Mouse (Mus musculus): Measurements from ENCODE around the gene H2-M10.5.
A peak's percentile ranks its signal among the peaks of the same experiment; 100 is the strongest.
"Not testable (repeated sequence)": the region's sequence is repeated elsewhere in the genome, so short reads cannot be mapped to it uniquely, and the experiment has no call there.

H2-M10.5 gene

DNA sequence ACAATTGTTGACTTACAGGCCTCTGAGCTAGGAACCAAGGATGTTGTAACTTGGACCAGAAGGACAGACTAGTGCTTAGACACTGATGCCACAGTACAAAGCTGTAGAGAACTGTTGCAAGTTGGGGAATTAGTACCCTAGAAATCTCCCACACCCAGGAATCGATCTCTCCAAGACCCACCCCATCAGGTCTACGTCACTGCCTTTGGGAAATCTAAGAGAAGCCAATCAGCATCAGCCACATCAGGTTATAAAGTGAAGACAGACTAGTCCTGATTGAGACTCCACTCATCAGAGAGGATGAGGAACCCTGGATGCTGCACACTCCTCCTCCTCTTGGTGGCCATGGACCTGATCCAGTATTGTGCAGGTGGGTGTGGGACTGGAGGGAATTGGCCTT lies at the start of gene H2-M10.5:
TSS of gene H2-M10.5 (plus strand) at position 301 of the 400 bp plus-strand sequence.
- DNase-seq, result not testable (repeated sequence)

- peak; percentile 4 for DNase-seq
Measured at GRCm38 (mm10) chr17:36726046-36726445, 46.7 kb upstream of the H2-M10.5 start.

DNA sequence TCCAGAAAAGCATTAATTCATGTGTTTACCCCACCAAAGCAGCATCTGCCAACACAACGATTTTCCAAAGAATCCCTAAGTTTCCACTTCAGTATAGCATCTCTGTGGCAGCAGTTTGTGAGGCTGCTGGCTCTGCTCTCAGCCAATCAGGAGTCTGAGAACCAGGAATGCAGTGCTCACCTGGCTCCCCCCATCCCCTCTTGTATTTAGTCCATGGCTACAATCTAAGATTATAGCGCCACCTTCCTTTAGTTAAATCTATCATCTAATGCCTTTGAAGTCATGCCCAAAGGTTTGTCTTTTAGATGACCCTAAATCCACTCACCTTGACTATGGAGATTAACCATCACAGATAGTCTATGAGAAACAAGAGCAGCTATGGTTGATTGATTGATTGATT lies 8.9 kb upstream of the H2-M10.5 start:
- DNase-seq, result no peak

GRCm38 (mm10) chr17:36764244-36764643 lies 8.5 kb upstream of the H2-M10.5 start:
- DNase-seq, result peak; percentile 31

DNA sequence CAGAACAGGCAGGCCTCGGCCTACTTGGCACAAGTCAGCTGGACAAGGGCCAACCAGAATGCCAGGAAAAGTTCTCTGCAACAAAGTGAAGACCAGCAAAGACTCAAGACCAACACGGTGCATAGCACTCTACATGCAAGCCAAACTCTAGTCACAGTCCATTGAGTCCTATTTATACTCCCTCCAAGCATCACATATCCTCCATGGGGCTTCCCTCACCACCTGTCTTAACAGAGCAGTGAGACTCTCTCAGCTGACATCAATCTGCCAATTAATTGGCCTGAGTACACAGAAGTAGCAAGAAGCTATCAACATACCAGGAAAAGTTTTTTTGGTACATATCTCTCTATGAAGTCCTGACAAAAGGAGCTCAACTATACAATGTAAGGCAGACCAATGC lies 7.3 kb upstream of the H2-M10.5 start:
- peak; percentile 9 for DNase-seq

DNA sequence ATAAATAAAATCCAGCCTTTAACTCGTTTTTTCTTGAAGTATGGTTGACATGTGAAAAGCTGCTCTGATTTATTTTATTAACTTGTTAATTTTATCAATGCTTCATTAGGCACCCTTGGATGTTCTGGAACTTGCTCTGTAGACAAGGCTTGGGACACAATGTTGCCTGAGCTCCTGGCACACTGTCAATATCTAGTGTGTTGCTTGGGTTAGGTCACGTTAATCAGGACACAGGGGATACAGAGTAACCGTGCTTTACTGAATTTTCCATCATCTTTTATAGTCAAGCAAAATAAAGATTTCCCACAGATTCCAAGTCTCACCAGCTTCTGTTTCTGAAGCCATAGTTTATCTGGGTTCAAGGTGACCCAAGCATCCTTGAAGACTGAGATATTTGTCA lies 8.8 kb downstream of the H2-M10.5 start:
- DNase-seq, result no peak

GRCm38 (mm10) chr17:36786483-36786886 lies 13.8 kb downstream of the H2-M10.5 start:
- DNase-seq, result peak; percentile 58

GRCm38 (mm10) chr17:36788351-36788750 lies 15.6 kb downstream of the H2-M10.5 start:
- no peak for DNase-seq

DNA sequence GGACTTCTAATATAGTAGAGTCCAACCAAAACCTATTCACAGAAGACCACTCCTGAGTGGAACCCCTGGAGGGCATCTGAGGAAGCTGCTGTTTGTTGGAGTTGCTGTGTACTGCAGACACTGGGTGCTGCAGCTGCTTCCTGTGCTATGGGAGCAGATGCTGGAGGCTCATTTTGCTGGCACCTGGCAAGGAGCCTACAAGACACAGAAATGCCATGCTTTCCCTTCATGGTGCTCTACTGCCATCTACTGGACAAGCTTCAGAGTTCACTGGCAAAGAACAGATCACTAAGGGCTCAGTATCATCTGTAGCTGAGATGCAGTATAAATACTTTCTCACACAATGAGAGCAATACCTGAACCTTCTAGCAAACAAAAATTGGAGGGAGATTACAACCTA lies 16.1 kb downstream of the H2-M10.5 start:
- peak; percentile 82 for DNase-seq

GRCm38 (mm10) chr17:36799493-36799892 lies 26.8 kb downstream of the H2-M10.5 start:
- no peak for DNase-seq

GRCm38 (mm10) chr17:36799921-36800462 lies 27.3 kb downstream of the H2-M10.5 start:
- peak; percentile 19 for DNase-seq

DNA sequence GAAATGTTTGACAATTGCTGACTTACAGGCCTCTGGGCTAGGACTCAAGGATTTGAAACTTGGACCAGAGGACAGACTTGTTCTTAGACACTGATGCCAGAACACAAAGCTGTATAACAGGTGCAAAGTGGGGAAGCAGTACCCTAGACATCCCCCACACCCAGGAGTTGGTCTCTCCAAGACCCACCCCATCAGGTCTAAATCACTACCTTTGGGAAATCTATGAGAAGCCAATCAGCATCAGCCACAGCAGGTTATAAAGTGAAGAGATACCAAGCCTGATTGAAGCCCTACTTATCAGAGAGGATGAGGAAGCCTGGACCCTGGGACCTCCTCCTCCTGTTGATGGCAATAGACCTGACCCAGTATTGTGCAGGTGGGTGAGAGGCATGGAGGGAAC lies 39.2 kb downstream of the H2-M10.5 start, which contains the start of gene H2-M10.6:
TSS of gene H2-M10.6 (plus strand) at position 301 of the 400 bp plus-strand sequence.
- DNase-seq, result no peak

DNA sequence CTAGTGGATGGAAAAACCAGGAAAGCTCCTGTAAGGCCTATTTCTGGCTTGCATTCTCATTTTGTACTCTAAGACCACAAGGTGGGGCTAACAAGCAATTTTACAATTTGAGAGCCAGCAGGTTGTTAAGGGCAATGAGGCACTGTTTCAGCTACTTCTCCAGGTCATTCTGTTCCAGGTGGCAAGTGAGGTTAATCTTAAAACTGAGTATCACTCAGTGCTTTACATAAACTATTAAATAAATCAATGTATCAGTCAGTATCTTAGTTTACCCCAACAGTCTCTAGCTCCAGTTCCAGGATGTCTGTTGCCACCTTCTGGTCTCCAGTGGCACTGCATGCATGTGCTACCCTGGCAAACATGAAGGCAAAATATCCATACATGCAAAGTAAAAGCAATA lies 51.3 kb downstream of the H2-M10.5 start:
- DNase-seq, result peak; percentile 76

GRCm38 (mm10) chr17:36825525-36825924 lies 52.8 kb downstream of the H2-M10.5 start:
- peak; percentile 26 for DNase-seq
